Mouse (Mus musculus) kidney, adult 2 months (tissue): ENCODE data around the gene Gdpd5. TPM values are rescaled to one million over a fixed set of nuclear protein-coding genes. Genes with fewer than 3 reads are reported as not detected.

Source experiments
- DNase-seq: peaks from one replicate; pipeline ENCODE4 v3.0.0; 2021
- H3K27ac ChIP-seq: fragments of 200-500 bp; 2 replicates; pipeline ENCODE4 v1.5.1; 2012; ENCODE audit warnings: low read depth, low read length, control low read depth, inconsistent platforms; ENCODE audit not compliant: insufficient read depth
- H3K27me3 ChIP-seq: fragments of 200-500 bp; replicated peaks from 2 replicates; pipeline ENCODE4 v1.6.1; 2012; ENCODE audit warnings: mild to moderate bottlenecking, moderate library complexity, low read length, inconsistent platforms; ENCODE audit not compliant: control insufficient read depth, insufficient read depth
- H3K36me3 ChIP-seq: fragments of 200-500 bp; 2 replicates; pipeline ENCODE4 v1.6.1; 2012; ENCODE audit warnings: mild to moderate bottlenecking, moderate library complexity, low read length, inconsistent platforms; ENCODE audit not compliant: control insufficient read depth, insufficient read depth
- H3K4me1 ChIP-seq: fragments of 200-500 bp; 2 replicates; pipeline ENCODE4 v1.6.1; 2011; ENCODE audit warnings: low read length; ENCODE audit not compliant: control insufficient read depth, insufficient read depth
- H3K4me3 ChIP-seq: fragments of 200-500 bp; 2 replicates; pipeline ENCODE4 v1.5.1; 2011; ENCODE audit warnings: mild to moderate bottlenecking, low read depth, low read length, control low read depth; ENCODE audit not compliant: insufficient read depth
- CTCF ChIP-seq: fragments of 200-500 bp; conservative IDR thresholded peaks from 2 replicates; pipeline ENCODE4 v1.5.1; 2011; ENCODE audit warnings: low read depth, mild to moderate bottlenecking, control low read depth, low read length, moderate library complexity, mixed read lengths; ENCODE audit not compliant: insufficient read depth, insufficient read length
- POLR2A ChIP-seq: fragments of 200-500 bp; IDR thresholded peaks from one replicate; pipeline ENCODE4 v1.6.1; 2011; ENCODE audit warnings: low read depth, low read length, control low read depth
- WGBS: fragments of 180-500 bp; shearing (Covaris S2); methylation state at CpG from one replicate; pipeline ENCODE4 v1.1.7; 2018; 5-methylcytosine and 5-hydroxymethylcytosine counted together
- polyA plus RNA-seq: library from polyadenylated mRNA; depleted of rRNA; stranded (reverse); fragments of >200 nt; gene quantifications from 2 replicates; pipeline ENCODE4 v1.2.3, GENCODE M21; 2012

Gdpd5 gene
- polyA plus RNA-seq, 1 experiment = 10.4 TPM

- TF ChIP-seq POLR2A (no peak), CTCF (no peak)
- Histone ChIP-seq H3K4me3 (no peak overlapping the region), H3K27me3 (no peaks in the 10 kb centered on the region), H3K4me1 (no peaks in the 10 kb centered on the region), H3K27ac (no peak overlapping the region), H3K36me3 (no peaks in the 10 kb centered on the region)
- 93% methylated on average over 6 of the region's 6 CpGs for WGBS
- no peak for DNase-seq
Measured at GRCm38 (mm10) chr7:99432863-99433262, 51.6 kb downstream of the Gdpd5 start.

- no peak for DNase-seq
- Histone ChIP-seq H3K4me1 (no peaks in the 10 kb centered on the region), H3K4me3 (no peak overlapping the region), H3K36me3 (no peaks in the 10 kb centered on the region), H3K27me3 (no peaks in the 10 kb centered on the region), H3K27ac (no peak overlapping the region)
- 63% methylated on average over 12 of the region's 12 CpGs for WGBS
- no peak for TF ChIP-seq POLR2A
- no peak for TF ChIP-seq CTCF
Measured at GRCm38 (mm10) chr7:99434672-99435250, 53.5 kb downstream of the Gdpd5 start.

GRCm38 (mm10) chr7:99436530-99436929 lies 55.3 kb downstream of the Gdpd5 start:
- Histone ChIP-seq H3K4me3 (no peak overlapping the region), H3K27ac (no peak overlapping the region), H3K36me3 (no peaks in the 10 kb centered on the region), H3K4me1 (peaks cover 6% of the 10 kb centered on the region), H3K27me3 (no peaks in the 10 kb centered on the region)
- 62% methylated on average over 4 of the region's 4 CpGs for WGBS
- TF ChIP-seq POLR2A (no peak), CTCF (no peak)
- DNase-seq = no peak

GRCm38 (mm10) chr7:99438881-99439280 lies 57.7 kb downstream of the Gdpd5 start:
- WGBS = 80% methylated on average over 10 of the region's 10 CpGs
- Histone ChIP-seq H3K4me3 (no peak overlapping the region), H3K36me3 (no peaks in the 10 kb centered on the region), H3K4me1 (peaks cover 14% of the 10 kb centered on the region), H3K27me3 (no peaks in the 10 kb centered on the region), H3K27ac (no peak overlapping the region)
- no peak for DNase-seq
- TF ChIP-seq POLR2A (no peak), CTCF (0 out of 2 replicates have a peak, but pooled peaks have one; percentile 15)

GRCm38 (mm10) chr7:99441534-99442072 lies 60.4 kb downstream of the Gdpd5 start:
- Histone ChIP-seq H3K27me3 (no peaks in the 10 kb centered on the region), H3K27ac (no peak overlapping the region), H3K36me3 (no peaks in the 10 kb centered on the region), H3K4me1 (peaks cover 14% of the 10 kb centered on the region), H3K4me3 (no peak overlapping the region)
- 8% methylated on average over 6 of the region's 6 CpGs for WGBS
- peak; percentile 90 for DNase-seq
- TF ChIP-seq CTCF (no peak), POLR2A (no peak)

- Histone ChIP-seq H3K27me3 (no peaks in the 10 kb centered on the region), H3K4me1 (peaks cover 14% of the 10 kb centered on the region), H3K27ac (no peak overlapping the region), H3K4me3 (no peak overlapping the region), H3K36me3 (no peaks in the 10 kb centered on the region)
- DNase-seq = no peak
- TF ChIP-seq CTCF = no peak
- TF ChIP-seq POLR2A = no peak
- 74% methylated on average over 5 of the region's 5 CpGs for WGBS
Measured at GRCm38 (mm10) chr7:99443164-99443563, 62.0 kb downstream of the Gdpd5 start.

GRCm38 (mm10) chr7:99444012-99444411 lies 62.8 kb downstream of the Gdpd5 start:
- Histone ChIP-seq H3K4me1 (peaks cover 14% of the 10 kb centered on the region), H3K27me3 (no peaks in the 10 kb centered on the region), H3K4me3 (no peak overlapping the region), H3K27ac (no peak overlapping the region), H3K36me3 (no peaks in the 10 kb centered on the region)
- TF ChIP-seq CTCF (peak; percentile 41), POLR2A (no peak)
- WGBS = 83% methylated on average over 6 of the region's 6 CpGs
- no peak for DNase-seq

- H3K4me1 ChIP-seq = peaks cover 14% of the 10 kb centered on the region
- H3K27ac ChIP-seq = no peak overlapping the region
- no peak for DNase-seq
- TF ChIP-seq POLR2A (no peak), CTCF (peak; percentile 38; the same call in 1 of the 2 replicates)
- no peaks in the 10 kb centered on the region for H3K27me3 ChIP-seq
- WGBS = 100% methylated on average over 2 of the region's 2 CpGs
- no peaks in the 10 kb centered on the region for H3K36me3 ChIP-seq
- no peak overlapping the region for H3K4me3 ChIP-seq
Measured at GRCm38 (mm10) chr7:99445833-99446232, 64.6 kb downstream of the Gdpd5 start.
